Mouse (Mus musculus) fibroblast of lung, adult 2 months (primary cell): ENCODE measurements around the gene Trim63.

ENCODE experiments used
- DNase-seq: peaks from one replicate; pipeline ENCODE4 v3.0.0-alpha.2; 2011; ENCODE audit warnings: low read depth

Gene Trim63

GRCm38 (mm10) chr4:134298626-134299497, 16.1 kb upstream of the Trim63 start:
- no peak for DNase-seq

GRCm38 (mm10) chr4:134299498-134299810, 15.5 kb upstream of the Trim63 start:
- DNase-seq, result no peak

- no peak for DNase-seq
Measured at GRCm38 (mm10) chr4:134300316-134300715, 14.6 kb upstream of the Trim63 start.

- no peak for DNase-seq
Measured at GRCm38 (mm10) chr4:134302084-134302483, 12.8 kb upstream of the Trim63 start.

- DNase-seq, result no peak
Measured at GRCm38 (mm10) chr4:134306963-134307362, 8.0 kb upstream of the Trim63 start.

GRCm38 (mm10) chr4:134307367-134308072, 7.4 kb upstream of the Trim63 start:
- DNase-seq, result no peak

- no peak for DNase-seq
Measured at GRCm38 (mm10) chr4:134310106-134310505, 4.8 kb upstream of the Trim63 start.

- no peak for DNase-seq
Measured at GRCm38 (mm10) chr4:134310656-134311055, 4.3 kb upstream of the Trim63 start.

GRCm38 (mm10) chr4:134311784-134312183, 3.1 kb upstream of the Trim63 start:
- DNase-seq, result no peak

- no peak for DNase-seq
Measured at GRCm38 (mm10) chr4:134312341-134312740, 2.6 kb upstream of the Trim63 start.

GRCm38 (mm10) chr4:134312901-134313300, 2.0 kb upstream of the Trim63 start:
- no peak for DNase-seq

GRCm38 (mm10) chr4:134314081-134314655, 752 bp upstream of the Trim63 start:
- no peak for DNase-seq

- no peak for DNase-seq
Measured at GRCm38 (mm10) chr4:134315470-134315869, 550 bp downstream of the Trim63 start.

- DNase-seq, result no peak
Measured at GRCm38 (mm10) chr4:134316390-134316789, 1.5 kb downstream of the Trim63 start.

- DNase-seq, result no peak
Measured at GRCm38 (mm10) chr4:134319074-134319473, 4.2 kb downstream of the Trim63 start.

GRCm38 (mm10) chr4:134319674-134320073, 4.8 kb downstream of the Trim63 start:
- no peak for DNase-seq

- no peak for DNase-seq
Measured at GRCm38 (mm10) chr4:134321524-134321923, 6.6 kb downstream of the Trim63 start.

- no peak for DNase-seq
Measured at GRCm38 (mm10) chr4:134324655-134325054, 9.7 kb downstream of the Trim63 start.

- no peak for DNase-seq
Measured at GRCm38 (mm10) chr4:134326859-134327530, 12.1 kb downstream of the Trim63 start.

- no peak for DNase-seq
Measured at GRCm38 (mm10) chr4:134328151-134328550, 13.2 kb downstream of the Trim63 start.

- no peak for DNase-seq
Measured at GRCm38 (mm10) chr4:134328832-134329231, 13.9 kb downstream of the Trim63 start.

- no peak for DNase-seq
Measured at GRCm38 (mm10) chr4:134330281-134330680, 15.4 kb downstream of the Trim63 start.
